Mouse (Mus musculus) spleen, adult 18-20 months (tissue): ENCODE measurements around the gene Rab3il1.

ENCODE experiments used
- DNase-seq, 2 experiments: peaks; one replicate each; pipeline ENCODE4 v3.0.0; 2022; ENCODE audit warnings: mixed read lengths in 2 of 2

Rab3il1 gene

GRCm38 (mm10) chr19:9982852-9983542, 18.5 kb upstream of the Rab3il1 start:
- DNase-seq: peak; percentile 58 to 72

GRCm38 (mm10) chr19:9984111-9985055, 17.1 kb upstream of the Rab3il1 start:
- no peak for DNase-seq

GRCm38 (mm10) chr19:9985190-9985899, 16.1 kb upstream of the Rab3il1 start:
- no peak for DNase-seq

GRCm38 (mm10) chr19:9985900-9986421, 15.5 kb upstream of the Rab3il1 start:
- DNase-seq: no peak

GRCm38 (mm10) chr19:9987192-9987591, 14.3 kb upstream of the Rab3il1 start:
- no peak for DNase-seq

- DNase-seq: no peak
Observed at GRCm38 (mm10) chr19:9987593-9987992, 13.9 kb upstream of the Rab3il1 start.

- no peak for DNase-seq
Observed at GRCm38 (mm10) chr19:9989171-9989883, 12.1 kb upstream of the Rab3il1 start.

GRCm38 (mm10) chr19:9989884-9990256, 11.6 kb upstream of the Rab3il1 start:
- DNase-seq: no peak

- DNase-seq: peak; percentile 69 to 81
Observed at GRCm38 (mm10) chr19:9991304-9991703, 10.2 kb upstream of the Rab3il1 start.

- DNase-seq: no peak
Observed at GRCm38 (mm10) chr19:9992011-9992958, 9.2 kb upstream of the Rab3il1 start.

- peak; percentile 57 to 79 for DNase-seq
Observed at GRCm38 (mm10) chr19:9993036-9993656, 8.3 kb upstream of the Rab3il1 start.

- no peak for DNase-seq
Observed at GRCm38 (mm10) chr19:9997204-9998062, 4.0 kb upstream of the Rab3il1 start.

- no peak for DNase-seq
Observed at GRCm38 (mm10) chr19:9998063-9998416, 3.4 kb upstream of the Rab3il1 start.

- no peak for DNase-seq
Observed at GRCm38 (mm10) chr19:9998736-9999486, 2.6 kb upstream of the Rab3il1 start.

GRCm38 (mm10) chr19:10000330-10000729, 1.1 kb upstream of the Rab3il1 start:
- no peak for DNase-seq

GRCm38 (mm10) chr19:10003696-10004095, 2.2 kb downstream of the Rab3il1 start:
- no peak for DNase-seq

GRCm38 (mm10) chr19:10011408-10011807, 9.9 kb downstream of the Rab3il1 start:
- DNase-seq: no peak

GRCm38 (mm10) chr19:10012827-10013278, 11.4 kb downstream of the Rab3il1 start:
- DNase-seq: no peak

GRCm38 (mm10) chr19:10013348-10013747, 11.9 kb downstream of the Rab3il1 start:
- no peak for DNase-seq
